Mouse (Mus musculus) thymus, adult 2 months (tissue): ENCODE measurements around the gene Exoc4.

ENCODE experiments used
- CTCF ChIP-seq: fragments of 200-500 bp; IDR thresholded peaks from 2 replicates; pipeline ENCODE4 v1.5.1; 2012; ENCODE audit warnings: mild to moderate bottlenecking, control low read depth, low read length, moderate library complexity, borderline replicate concordance; ENCODE audit not compliant: control insufficient read depth, poor library complexity, insufficient read depth; ENCODE audit errors: extremely low read depth
- POLR2A ChIP-seq: fragments of 200-500 bp; IDR thresholded peaks from 2 replicates; pipeline ENCODE4 v1.6.1; 2012; ENCODE audit warnings: mild to moderate bottlenecking, low read length, control low read depth, moderate library complexity; ENCODE audit not compliant: control insufficient read depth, poor library complexity, insufficient read depth; ENCODE audit errors: extremely low read depth

- TF ChIP-seq CTCF: no peak
- no peak for TF ChIP-seq POLR2A
These were observed 728.6 kb downstream of the Exoc4 start for GRCm38 (mm10) chr6:33977448-33977847.
